Mouse (Mus musculus) MEL (cell line): ENCODE results near the gene Pip4k2a. TPM values are rescaled to one million over a fixed set of nuclear protein-coding genes. Genes with fewer than 3 reads are reported as not detected.

Experiments used
- DNase-seq: peaks from one replicate; pipeline ENCODE4 v3.0.0; 2011; ENCODE audit warnings: low read depth, low spot score
- H3K27ac ChIP-seq: 2 replicates; pipeline ENCODE4 v1.5.1; 2012; ENCODE audit warnings: low read depth, mild to moderate bottlenecking, control low read depth, low read length, moderate library complexity; ENCODE audit not compliant: control insufficient read depth
- H3K27me3 ChIP-seq, 2 experiments: fragments of 150-350 bp in 1 of 2; sonication (generic) in 1 of 2; 2 replicates each; pipeline ENCODE4 v1.6.1; 2012; ENCODE audit warnings: low read length in 2 of 2, mild to moderate bottlenecking in 2 of 2, improper control_type of control experiment in 1 of 2, moderate library complexity in 1 of 2; ENCODE audit not compliant: insufficient read depth in 2 of 2, control insufficient read depth in 1 of 2
- H3K36me3 ChIP-seq, 2 experiments: 2 replicates each; pipeline ENCODE4 v1.6.1; 2012 to 2014; ENCODE audit warnings: low read length in 2 of 2, improper control_type of control experiment in 1 of 2, inconsistent platforms in 1 of 2, mild to moderate bottlenecking in 1 of 2; ENCODE audit not compliant: insufficient read depth in 2 of 2, control insufficient read depth in 1 of 2
- H3K4me1 ChIP-seq, 2 experiments: fragments of 150-350 bp in 1 of 2; sonication (generic) in 1 of 2; 2 replicates each; pipeline ENCODE4 v1.6.1; 2012; ENCODE audit warnings: low read length in 2 of 2, improper control_type of control experiment in 1 of 2, mild to moderate bottlenecking in 1 of 2; ENCODE audit not compliant: insufficient read depth in 2 of 2, control insufficient read depth in 1 of 2
- H3K4me3 ChIP-seq, 2 experiments: fragments of 150-350 bp in 1 of 2; sonication (generic) in 1 of 2; 2 replicates each; pipeline ENCODE4 v1.5.1; 2012; ENCODE audit warnings: low read depth in 2 of 2, low read length in 2 of 2, mild to moderate bottlenecking in 2 of 2, moderate library complexity in 2 of 2, control low read depth in 1 of 2, improper control_type of control experiment in 1 of 2; ENCODE audit not compliant: control insufficient read depth in 1 of 2, insufficient read depth in 1 of 2
- H3K79me2 ChIP-seq: 2 replicates; pipeline ENCODE4 v1.6.1; 2012; ENCODE audit warnings: mild to moderate bottlenecking, low read length, moderate library complexity; ENCODE audit not compliant: control insufficient read depth, poor library complexity, insufficient read depth
- H3K9ac ChIP-seq: 2 replicates; pipeline ENCODE4 v1.6.1; 2012; ENCODE audit warnings: low read depth, mild to moderate bottlenecking, control low read depth, low read length, moderate library complexity; ENCODE audit not compliant: control insufficient read depth, poor library complexity, severe bottlenecking
- H3K9me3 ChIP-seq: fragments of 150-350 bp; sonication (generic); replicated peaks from 2 replicates; pipeline ENCODE4 v1.6.1; 2012; ENCODE audit warnings: mild to moderate bottlenecking, low read length, improper control_type of control experiment, moderate library complexity; ENCODE audit not compliant: insufficient read depth
- BHLHE40 ChIP-seq: IDR thresholded peaks from 2 replicates; pipeline ENCODE4 v1.6.1; 2012; ENCODE audit warnings: low read depth, mild to moderate bottlenecking, inconsistent platforms, low read length, improper control_type of control experiment, borderline replicate concordance
- CHD1 ChIP-seq: IDR thresholded peaks from 2 replicates; pipeline ENCODE4 v1.6.1; 2012; ENCODE audit warnings: low read depth, mild to moderate bottlenecking, inconsistent platforms, low read length, improper control_type of control experiment
- CHD2 ChIP-seq: IDR thresholded peaks from 2 replicates; pipeline ENCODE4 v1.6.1; 2011; ENCODE audit warnings: low read length, improper control_type of control experiment
- ELF1 ChIP-seq: IDR thresholded peaks from 2 replicates; pipeline ENCODE4 v1.6.1; 2014; ENCODE audit warnings: low read depth, mild to moderate bottlenecking, inconsistent platforms, low read length, improper control_type of control experiment, moderate library complexity
- EP300 ChIP-seq, 2 experiments: IDR thresholded peaks; 2 replicates each; pipeline ENCODE4 v1.6.1; 2011; ENCODE audit warnings: improper control_type of control experiment in 2 of 2, low read length in 2 of 2, low read depth in 1 of 2, mild to moderate bottlenecking in 1 of 2
- GABPA ChIP-seq: IDR thresholded peaks from 2 replicates; pipeline ENCODE4 v1.6.1; 2012; ENCODE audit warnings: low read depth, mild to moderate bottlenecking, inconsistent platforms, low read length, improper control_type of control experiment, moderate library complexity
- GATA1 ChIP-seq: IDR thresholded peaks from 2 replicates; pipeline ENCODE4 v1.6.1; 2011; ENCODE audit warnings: low read depth, low read length, improper control_type of control experiment
- JUND ChIP-seq: IDR thresholded peaks from 2 replicates; pipeline ENCODE4 v1.6.1; 2011; ENCODE audit warnings: low read depth, mild to moderate bottlenecking, improper control_type of control experiment, low read length
- KAT2A ChIP-seq: conservative IDR thresholded peaks from 2 replicates; pipeline ENCODE4 v1.6.1; 2012; ENCODE audit warnings: low read depth, low read length, improper control_type of control experiment, inconsistent platforms
- MAFK ChIP-seq: IDR thresholded peaks from 2 replicates; pipeline ENCODE4 v1.6.1; 2011; ENCODE audit warnings: low read depth, mild to moderate bottlenecking, low read length, improper control_type of control experiment, borderline replicate concordance
- MAX ChIP-seq: IDR thresholded peaks from 2 replicates; pipeline ENCODE4 v1.6.1; 2011; ENCODE audit warnings: low read length, improper control_type of control experiment
- MYB ChIP-seq: IDR thresholded peaks from 2 replicates; pipeline ENCODE4 v1.6.1; 2011; ENCODE audit warnings: mild to moderate bottlenecking, low read depth, low read length, improper control_type of control experiment
- NRF1 ChIP-seq: IDR thresholded peaks from 2 replicates; pipeline ENCODE4 v1.6.1; 2014; ENCODE audit warnings: low read depth, mild to moderate bottlenecking, inconsistent platforms, low read length, improper control_type of control experiment, moderate library complexity; ENCODE audit not compliant: poor library complexity, insufficient read depth, severe bottlenecking
- POLR2AphosphoS2 ChIP-seq: IDR thresholded peaks from 2 replicates; pipeline ENCODE4 v1.6.1; 2011; ENCODE audit warnings: low read length, improper control_type of control experiment
- RCOR1 ChIP-seq: IDR thresholded peaks from 2 replicates; pipeline ENCODE4 v1.6.1; 2012; ENCODE audit warnings: low read depth, mild to moderate bottlenecking, inconsistent platforms, low read length, improper control_type of control experiment
- TBP ChIP-seq: IDR thresholded peaks from 2 replicates; pipeline ENCODE4 v1.8.0; 2011; ENCODE audit warnings: low read depth, low read length, improper control_type of control experiment
- TCF12 ChIP-seq: IDR thresholded peaks from 2 replicates; pipeline ENCODE4 v1.6.1; 2014; ENCODE audit warnings: low read depth, mild to moderate bottlenecking, inconsistent platforms, low read length, improper control_type of control experiment, moderate library complexity
- UBTF ChIP-seq: IDR thresholded peaks from 2 replicates; pipeline ENCODE4 v1.6.1; 2012; ENCODE audit warnings: low read depth, mild to moderate bottlenecking, inconsistent platforms, low read length, improper control_type of control experiment, moderate library complexity, borderline replicate concordance; ENCODE audit not compliant: insufficient read depth
- USF1 ChIP-seq: IDR thresholded peaks from 2 replicates; pipeline ENCODE4 v1.6.1; 2014; ENCODE audit warnings: low read depth, mild to moderate bottlenecking, inconsistent platforms, low read length, improper control_type of control experiment, moderate library complexity
- ZC3H11A ChIP-seq: IDR thresholded peaks from 2 replicates; pipeline ENCODE4 v1.6.1; 2012; ENCODE audit warnings: low read depth, mild to moderate bottlenecking, inconsistent platforms, low read length, improper control_type of control experiment
- ZMIZ1 ChIP-seq: IDR thresholded peaks from 2 replicates; pipeline ENCODE4 v1.6.1; 2012; ENCODE audit warnings: low read depth, mild to moderate bottlenecking, inconsistent platforms, low read length, improper control_type of control experiment, moderate library complexity
- polyA plus RNA-seq, 2 experiments: library from polyadenylated mRNA; stranded (reverse) in 1 of 2; unstranded in 1 of 2; fragments of >175 nt in 1 of 2; fragments of >200 nt in 1 of 2; gene quantifications; 2 replicates each; pipeline versions ENCODE4 v1.2.1 to v1.2.4; 2012; ENCODE audit warnings: low replicate concordance in 2 of 2, low read depth in 1 of 2; ENCODE audit not compliant: insufficient read length in 2 of 2, insufficient read depth in 1 of 2, missing spikeins in 1 of 2
- total RNA-seq: library from RNA; depleted of rRNA; stranded (reverse); fragments of 300-350 nt; gene quantifications from 2 replicates; pipeline ENCODE4 v1.2.3, GENCODE M21; 2012

Gene Pip4k2a
- total and polyA plus RNA-seq, 3 experiments, result 7.9 to 48.5 TPM; not detected in 1

DNA sequence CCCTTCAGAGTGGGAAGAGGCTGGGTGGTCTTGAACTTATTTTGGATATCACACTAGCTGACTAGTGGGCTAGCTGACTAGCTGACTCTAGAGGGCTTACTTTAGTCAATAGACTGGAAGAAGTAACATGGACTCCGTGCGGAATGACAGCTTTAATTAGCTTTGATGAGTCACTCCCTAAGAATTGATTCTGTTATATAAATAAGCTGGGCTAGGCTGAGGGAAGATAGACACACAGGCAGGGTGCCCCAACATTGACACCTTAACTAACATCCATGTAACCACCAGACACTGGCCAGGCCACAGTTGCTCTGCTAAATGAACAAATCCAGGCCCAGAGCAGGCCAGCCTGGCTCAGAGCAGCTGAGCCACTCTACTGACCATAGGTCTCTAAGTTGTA, 26.9 kb upstream of the Pip4k2a start:
- no peak for DNase-seq
- Histone ChIP-seq H3K36me3 (no peaks in the 10 kb centered on the region), H3K27ac (no peak overlapping the region), H3K27me3 (no peaks in the 10 kb centered on the region), H3K79me2 (no peaks in the 10 kb centered on the region), H3K9me3 (no peaks in the 10 kb centered on the region), H3K4me1 (peaks cover 4 to 6% of the 10 kb centered on the region in 2 experiments; a peak in 3 of 4 replicates), H3K4me3 (no peak overlapping the region), H3K9ac (no peak overlapping the region)
- TF ChIP-seq MAFK, result no peak

GRCm38 (mm10) chr2:19018034-19018433, 20.1 kb upstream of the Pip4k2a start:
- TF ChIP-seq UBTF (no peak), POLR2AphosphoS2 (no peak)
- no peak for DNase-seq

DNA sequence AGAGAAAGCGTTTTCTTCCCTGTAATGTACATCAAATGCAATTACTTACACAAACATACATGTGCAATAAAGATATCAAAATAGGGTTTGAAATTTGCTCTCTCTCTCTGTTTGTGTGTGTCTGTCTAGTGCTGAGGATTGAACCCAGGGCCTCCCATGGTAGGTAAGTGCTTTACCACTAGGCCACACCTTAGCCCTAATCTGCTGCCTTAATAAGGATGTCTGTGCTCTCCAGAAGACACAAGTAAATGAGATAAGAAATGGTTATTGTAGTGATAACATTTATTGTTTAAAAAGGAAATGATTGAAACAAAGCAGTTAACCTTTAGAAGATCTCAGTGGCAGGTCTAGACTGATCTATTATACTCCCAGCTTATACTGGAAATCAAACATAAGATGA, 18.9 kb upstream of the Pip4k2a start:
- Histone ChIP-seq H3K4me3 (no peak overlapping the region), H3K9me3 (no peaks in the 10 kb centered on the region), H3K4me1 (peaks cover 4 to 6% of the 10 kb centered on the region in 2 experiments), H3K9ac (no peak overlapping the region), H3K27me3 (no peaks in the 10 kb centered on the region), H3K27ac (no peak overlapping the region), H3K36me3 (peaks cover 0 to 7% of the 10 kb centered on the region in 2 experiments; a peak in 2 of 4 replicates), H3K79me2 (no peaks in the 10 kb centered on the region)
- no peak for DNase-seq
- TF ChIP-seq BHLHE40 (no peak), CHD2 (no peak), EP300 (IDR thresholded peaks at IDR 0.05; ENCODE audit: low read depth in 1 of 2, low read length in 2 of 2) (peak in 1 of 2 experiments; percentile 38; a peak in 1 of 4 replicates), ZC3H11A (no peak), GATA1 (peak; percentile 61), NRF1 (no peak), TCF12 (peak; percentile 46; the same call in 1 of the 2 replicates), ELF1 (no peak), ZMIZ1 (no peak), GABPA (no peak), MYB (no peak), MAX (no peak), KAT2A (no peak), RCOR1 (no peak), TBP (no peak), USF1 (no peak), JUND (no peak), MAFK (no peak), CHD1 (no peak)

More at GRCm38 (mm10) chr2:19018034-19018433, 20.1 kb upstream of the Pip4k2a start:
- Histone ChIP-seq H3K9ac (no peak overlapping the region), H3K9me3 (no peaks in the 10 kb centered on the region), H3K36me3 (peaks cover 0 to 7% of the 10 kb centered on the region in 2 experiments; a peak in 2 of 4 replicates), H3K79me2 (no peaks in the 10 kb centered on the region), H3K27ac (no peak overlapping the region), H3K4me3 (no peak overlapping the region), H3K4me1 (peaks cover 7 to 10% of the 10 kb centered on the region in 2 experiments), H3K27me3 (no peaks in the 10 kb centered on the region)
